Mouse (Mus musculus) lung, adult 18-20 months (tissue): ENCODE measurements around the gene Spred2.
"Not testable (repeated sequence)": the region's sequence is repeated elsewhere in the genome, so short reads cannot be mapped to it uniquely, and the experiment has no call there.

Experiments
- DNase-seq, 2 experiments: peaks; one replicate each; pipeline ENCODE4 v3.0.0; 2022; ENCODE audit warnings: mixed read lengths in 2 of 2

Spred2 gene

DNA sequence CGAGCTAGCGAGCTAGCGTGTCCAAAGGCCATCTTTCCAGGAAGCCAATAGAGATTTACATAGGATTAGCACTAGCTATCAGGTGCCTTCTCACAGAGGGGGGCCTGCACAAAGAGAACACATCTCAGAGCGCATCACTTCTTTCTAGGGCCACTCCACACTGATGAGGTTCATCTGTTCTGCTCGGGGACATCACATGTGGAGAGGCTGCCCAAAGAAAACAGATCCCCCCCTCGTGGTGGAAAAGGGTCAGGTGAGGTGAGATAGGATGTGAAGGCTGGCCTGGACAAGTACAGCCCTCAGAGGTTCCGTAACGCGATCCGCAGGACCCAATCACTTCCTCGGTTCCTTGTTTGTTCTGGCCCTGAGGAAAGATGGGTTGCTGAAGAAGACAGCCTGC lies 101.7 kb downstream of the Spred2 start:
- peak in 1 of 2 experiments; percentile 25 for DNase-seq

DNA sequence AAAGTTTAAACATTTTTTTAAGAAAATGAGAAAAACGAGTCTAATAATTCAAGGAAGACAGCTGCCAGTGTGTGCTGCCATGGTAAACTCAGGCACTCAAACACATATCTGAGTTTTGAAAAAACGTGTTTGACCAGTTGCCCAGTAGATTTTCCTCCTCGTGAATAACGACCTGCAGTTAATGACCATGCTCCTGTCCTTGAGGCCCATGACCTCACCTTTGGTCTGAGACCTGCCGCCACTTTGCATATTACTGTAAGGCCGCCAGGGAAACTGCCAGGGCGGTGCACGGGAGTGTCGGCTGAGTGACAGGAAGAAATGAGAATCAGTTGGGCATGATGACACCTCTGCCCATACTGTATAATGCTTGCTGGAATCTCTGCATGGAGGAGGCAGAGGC lies 103.5 kb downstream of the Spred2 start:
- no peak for DNase-seq

DNA sequence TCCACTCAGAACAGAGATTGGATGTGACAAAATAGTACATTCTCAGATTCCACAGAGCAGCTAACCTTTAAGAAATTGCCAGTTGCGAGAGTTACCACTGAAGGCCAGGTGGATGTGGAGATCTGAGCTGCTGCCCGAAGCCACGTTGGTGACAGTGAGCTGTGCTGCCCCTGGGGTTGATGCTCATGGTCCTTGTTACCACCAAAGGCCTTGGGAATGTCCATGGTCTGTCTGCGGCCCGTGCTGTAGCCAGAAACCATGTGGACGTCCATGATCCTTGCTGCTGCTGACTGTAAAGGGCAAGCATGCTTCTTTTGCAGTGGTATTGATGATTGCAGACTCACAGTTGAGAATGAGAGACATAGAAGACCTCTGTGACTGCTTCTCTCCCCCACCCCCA lies 104.2 kb downstream of the Spred2 start:
- DNase-seq, result no peak

DNA sequence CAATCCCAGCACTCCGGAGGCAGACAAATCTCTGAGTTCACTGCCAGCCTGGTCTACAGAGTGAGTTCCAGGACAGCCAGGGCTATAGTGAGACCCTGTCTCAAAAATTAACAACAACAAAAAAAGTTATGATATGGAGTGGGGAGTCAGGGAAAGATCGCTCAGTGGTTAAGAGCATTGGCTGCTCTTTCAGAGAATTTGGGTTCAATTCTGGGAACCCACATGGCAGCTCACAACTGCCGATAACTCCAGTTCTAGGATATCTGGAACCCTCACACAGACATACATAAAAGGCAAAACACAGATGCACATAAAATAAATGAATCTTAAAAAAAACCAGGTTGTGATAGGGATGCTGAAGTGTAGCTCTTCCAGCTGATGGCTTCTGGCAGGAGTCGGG lies 104.8 kb downstream of the Spred2 start:
- no peak for DNase-seq

DNA sequence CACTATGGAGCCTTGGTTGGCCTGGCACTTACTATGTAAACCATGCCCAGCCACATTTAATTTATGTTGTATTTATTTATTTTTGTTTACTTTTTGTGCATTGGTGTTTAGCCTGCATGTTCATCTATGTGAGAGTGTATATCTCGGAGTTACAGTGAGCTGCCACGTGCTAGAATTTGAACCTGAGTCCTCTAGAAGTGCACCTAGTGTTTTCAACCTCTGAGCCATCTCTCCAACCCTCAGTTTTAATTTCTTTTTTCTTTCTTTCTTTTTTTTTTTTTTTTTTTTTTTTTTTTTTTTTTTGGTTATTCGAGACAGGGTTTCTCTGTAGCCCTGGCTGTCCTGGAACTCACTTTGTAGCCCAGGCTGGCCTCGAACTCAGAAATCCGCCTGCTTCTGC lies 106.8 kb downstream of the Spred2 start:
- not testable (repeated sequence) for DNase-seq

DNA sequence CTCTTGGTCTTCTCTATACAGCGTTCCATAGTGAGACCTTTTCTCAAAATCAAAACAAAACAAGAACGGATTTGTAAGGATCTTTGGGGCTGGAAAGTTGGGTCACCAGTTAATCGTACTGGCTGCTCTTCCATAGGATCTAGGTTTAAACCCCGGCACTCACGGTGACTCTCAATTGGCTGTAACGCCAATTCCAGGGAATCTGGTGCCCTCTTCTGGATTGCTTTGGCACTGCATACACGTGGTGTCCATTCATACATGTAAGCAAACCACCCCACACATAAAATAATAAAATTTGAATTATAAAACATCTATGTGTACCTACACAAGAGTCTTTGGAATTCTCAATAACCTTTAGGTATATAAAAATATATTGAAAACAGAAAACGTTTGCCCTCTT lies 107.4 kb downstream of the Spred2 start:
- peak; percentile 18 to 29 for DNase-seq

DNA sequence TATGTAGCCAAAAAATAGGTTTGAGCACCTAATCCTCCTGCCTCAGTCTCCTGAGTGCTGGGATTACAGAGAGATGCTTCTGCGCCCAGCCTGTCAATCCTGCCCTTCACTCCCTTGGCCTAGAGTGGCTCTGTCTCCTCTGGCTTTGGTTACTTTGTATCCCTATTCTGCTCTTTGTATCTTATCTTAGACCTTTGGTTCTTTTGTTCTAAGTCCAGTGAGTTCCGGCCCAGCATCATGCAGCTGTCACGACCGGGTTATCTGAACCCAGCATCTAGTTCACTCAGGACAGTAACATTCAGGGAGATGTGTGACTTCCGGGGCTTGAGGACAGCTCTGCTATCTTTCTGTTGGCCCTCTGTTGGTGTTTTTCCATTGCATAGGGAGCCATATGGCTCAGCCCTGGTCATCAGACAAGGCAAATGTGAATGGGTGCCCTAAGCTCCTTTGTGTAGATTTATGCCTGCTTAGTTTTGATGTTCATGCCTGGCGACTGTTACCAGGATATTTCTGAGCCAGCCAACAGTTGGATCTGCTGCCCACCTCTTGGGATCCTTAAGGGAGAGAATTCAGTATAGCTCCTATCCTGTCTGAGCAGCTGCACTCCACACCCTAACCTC lies 109.5 kb downstream of the Spred2 start:
- DNase-seq, result no peak

DNA sequence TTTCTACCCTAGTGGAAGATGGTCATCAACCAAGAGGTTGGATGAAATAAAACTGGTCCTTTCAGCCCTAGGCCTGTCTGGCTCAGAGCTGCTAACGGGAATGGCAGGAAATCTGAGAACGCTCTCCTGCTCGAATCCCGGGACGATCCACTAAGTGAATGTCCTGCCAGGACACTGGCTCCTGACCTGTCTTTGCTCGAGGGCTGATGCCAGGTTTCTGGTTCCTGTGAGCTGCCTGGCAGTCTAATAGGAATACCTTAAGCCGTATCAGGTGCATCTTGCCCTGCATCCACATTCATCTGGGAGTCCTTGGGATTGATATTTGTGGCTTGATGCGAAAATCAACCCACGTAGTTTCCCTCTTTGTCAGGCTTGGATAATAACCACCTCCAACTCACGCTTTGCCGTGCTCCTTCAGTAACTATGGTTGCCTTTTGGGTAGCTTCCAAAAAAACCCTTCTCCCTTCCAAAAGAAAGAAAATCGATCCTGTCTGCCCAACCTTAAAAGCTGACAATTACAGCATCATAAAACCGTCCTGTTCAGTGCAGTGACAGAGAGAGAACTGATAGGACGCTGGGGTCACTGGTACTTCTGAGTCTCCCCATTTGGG lies 110.3 kb downstream of the Spred2 start:
- DNase-seq, result no peak

DNA sequence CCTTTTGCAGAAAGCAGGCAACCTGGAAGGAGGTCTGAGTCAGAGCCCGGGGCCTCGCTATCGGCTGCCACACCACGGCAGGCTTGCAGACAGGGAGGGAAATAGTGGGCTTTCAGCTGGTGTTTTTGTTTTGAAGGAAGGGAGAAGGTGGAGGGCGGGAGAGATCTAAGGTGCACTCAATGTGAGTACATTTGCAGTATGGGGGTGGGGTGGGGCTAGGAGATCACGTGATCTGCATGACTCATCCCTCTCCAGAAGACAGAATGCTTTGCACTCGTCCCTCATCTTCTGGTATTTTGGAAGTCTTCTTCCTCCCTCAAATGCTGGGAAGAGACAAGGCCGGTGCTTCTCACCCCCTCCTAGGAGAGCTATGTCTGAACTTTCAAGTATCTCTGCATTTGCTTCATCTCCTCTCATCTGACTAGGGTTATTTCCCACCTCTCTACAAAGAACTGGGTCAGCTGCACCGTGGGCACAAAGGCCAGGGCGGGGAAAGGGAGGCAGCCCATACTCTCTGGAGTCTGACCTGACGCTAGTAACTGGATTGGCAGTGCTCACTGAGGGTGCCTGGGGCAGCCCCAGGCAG lies 111.3 kb downstream of the Spred2 start:
- no peak for DNase-seq

DNA sequence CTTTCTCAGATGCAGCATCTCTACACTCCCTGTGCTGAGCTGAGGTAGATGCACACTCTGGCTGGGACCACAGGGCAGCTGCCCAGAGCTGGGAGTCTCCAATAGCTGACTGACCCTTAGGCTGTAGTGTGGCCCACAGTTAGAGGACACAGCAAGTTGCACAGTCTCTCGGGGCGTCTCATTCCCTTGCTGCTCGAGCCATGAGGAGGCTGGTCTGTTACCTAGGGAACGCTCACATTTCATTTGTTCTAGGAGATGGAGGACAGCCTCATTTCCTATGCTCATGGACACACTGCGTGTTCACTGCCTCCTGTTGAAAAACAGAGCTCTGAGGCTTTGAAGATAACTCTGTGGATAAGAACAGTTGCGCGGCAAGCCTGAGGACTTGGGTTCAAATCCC lies 111.8 kb downstream of the Spred2 start:
- DNase-seq, result no peak

DNA sequence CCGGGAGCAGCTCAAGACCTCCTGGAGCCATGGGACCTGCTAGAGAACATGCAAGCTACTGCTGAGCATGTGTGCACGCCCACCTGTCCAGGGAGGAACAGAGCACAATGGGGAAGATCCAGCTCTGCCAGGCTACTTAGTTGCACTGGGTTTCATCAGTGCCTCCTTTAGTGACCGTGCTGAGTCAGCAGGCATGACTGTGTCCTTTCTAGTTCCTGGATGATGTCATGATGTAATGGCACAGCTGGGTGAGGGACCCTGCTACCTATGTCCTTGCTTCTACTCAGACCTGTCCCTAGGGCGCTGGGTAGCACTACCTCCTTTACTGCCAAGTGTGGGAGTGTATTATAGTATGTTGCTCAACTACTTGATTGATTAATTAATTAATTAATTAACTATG lies 113.6 kb downstream of the Spred2 start:
- no peak for DNase-seq

DNA sequence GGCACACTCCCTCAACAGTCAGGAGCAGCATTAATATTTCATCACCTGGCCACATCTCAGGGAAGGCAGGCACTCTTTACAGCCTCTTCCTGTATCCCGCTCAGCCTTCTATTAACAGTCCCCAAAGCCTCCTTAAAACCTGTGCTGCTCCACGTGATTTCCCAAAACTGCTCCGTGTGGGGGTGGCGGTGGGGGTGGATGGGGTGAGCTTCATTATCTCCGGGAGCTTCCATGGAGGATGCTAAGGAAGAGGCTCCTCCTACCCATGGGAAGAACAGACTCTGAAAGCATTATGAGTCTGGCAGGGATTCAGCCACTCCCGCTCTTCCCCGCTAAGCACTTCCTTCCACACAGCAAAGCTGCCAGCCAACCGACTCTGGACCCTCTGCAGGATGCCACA lies 114.5 kb downstream of the Spred2 start:
- DNase-seq, result no peak

DNA sequence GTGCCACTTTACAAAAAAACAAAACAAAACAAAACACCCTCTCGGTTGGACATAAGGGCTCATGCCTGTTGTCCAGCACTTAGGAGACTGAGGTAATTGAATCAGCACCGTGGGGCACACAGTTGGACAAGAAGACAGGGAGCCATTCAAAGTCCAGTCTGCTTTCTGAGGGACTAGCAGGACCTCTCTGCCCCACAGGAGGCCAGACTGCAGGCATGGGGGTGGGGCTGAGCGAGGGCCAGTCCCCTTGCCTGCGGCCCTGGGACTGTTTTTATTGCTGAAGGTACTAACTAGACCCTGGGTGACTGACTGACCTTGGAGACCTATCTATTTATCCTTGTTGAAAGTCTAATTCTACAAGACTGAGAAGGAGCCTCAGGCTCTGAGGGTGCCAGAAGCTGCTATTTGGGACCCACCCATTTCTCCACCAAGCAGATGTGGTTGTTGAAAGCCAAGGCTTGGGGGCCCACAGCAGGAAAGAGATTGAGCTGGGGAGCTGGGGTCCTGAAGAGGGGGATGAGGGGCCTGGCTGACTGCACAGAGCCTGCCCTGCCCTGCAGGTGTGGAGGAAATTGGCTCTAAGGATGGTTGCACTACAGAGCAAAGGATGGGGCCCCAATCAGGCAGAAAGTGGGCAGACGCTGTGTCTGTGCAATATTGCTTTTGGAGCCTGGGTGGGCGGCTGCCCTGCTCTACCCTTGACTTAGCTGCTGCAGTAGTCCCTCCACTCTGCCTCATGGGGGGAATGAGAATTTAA lies 117.2 kb downstream of the Spred2 start:
- DNase-seq, result no peak

DNA sequence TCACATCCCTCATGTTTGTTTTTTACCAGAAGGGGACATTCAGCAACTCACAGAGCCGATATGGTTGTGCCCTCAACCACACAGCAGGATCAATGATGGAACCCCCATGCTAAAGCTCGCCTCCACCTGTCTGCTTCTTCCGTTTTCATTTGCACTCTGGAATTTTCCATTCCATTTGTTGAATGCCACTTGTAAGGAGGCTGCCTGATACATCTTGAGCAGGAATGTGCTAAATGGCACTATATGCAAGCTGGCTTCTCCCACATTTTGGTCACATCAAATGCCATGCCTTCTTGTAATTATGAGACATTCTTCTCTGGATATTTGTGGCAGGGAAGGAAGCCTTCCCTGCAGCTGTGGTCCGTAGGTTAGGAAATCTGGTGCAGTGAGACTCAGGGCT lies 117.9 kb downstream of the Spred2 start:
- DNase-seq, result no peak

DNA sequence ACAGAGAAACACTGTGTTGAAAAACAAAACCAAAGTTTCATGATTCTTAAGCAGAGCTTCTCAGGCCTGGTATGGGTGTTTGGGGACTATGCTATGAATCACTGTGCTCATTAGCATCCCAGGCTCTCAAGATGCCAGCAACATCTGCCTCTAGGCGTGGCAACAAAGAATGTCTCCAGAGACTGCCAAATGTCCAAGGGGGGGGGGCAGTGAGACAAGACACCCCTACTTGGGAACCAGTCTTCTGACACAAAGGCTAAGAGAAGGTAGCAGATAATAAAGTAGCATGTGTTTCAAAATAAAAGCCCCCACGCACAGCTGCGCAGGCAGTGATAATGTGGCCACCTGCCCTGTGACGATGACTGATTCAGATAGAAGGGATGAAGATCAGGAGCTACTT lies 119.1 kb downstream of the Spred2 start:
- DNase-seq, result no peak

DNA sequence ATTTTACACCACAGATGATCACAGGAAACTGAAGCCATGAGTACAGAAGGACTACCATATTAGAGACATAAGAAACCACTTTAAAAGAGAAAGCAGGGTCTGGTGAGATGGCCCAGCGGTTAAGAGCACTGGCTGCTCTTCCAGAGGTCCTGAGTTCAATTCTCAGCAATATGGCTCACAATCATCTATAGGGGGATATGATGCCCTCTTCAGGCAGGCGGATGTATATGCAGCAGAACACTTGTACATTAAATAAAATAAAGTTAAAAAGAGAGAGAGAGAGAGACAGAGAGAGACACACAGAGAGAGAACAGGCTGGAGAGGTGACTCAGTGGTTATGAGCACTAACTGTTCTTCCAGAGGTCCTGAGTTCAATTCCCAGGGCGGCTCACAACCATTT lies 121.4 kb downstream of the Spred2 start:
- DNase-seq, result no peak

DNA sequence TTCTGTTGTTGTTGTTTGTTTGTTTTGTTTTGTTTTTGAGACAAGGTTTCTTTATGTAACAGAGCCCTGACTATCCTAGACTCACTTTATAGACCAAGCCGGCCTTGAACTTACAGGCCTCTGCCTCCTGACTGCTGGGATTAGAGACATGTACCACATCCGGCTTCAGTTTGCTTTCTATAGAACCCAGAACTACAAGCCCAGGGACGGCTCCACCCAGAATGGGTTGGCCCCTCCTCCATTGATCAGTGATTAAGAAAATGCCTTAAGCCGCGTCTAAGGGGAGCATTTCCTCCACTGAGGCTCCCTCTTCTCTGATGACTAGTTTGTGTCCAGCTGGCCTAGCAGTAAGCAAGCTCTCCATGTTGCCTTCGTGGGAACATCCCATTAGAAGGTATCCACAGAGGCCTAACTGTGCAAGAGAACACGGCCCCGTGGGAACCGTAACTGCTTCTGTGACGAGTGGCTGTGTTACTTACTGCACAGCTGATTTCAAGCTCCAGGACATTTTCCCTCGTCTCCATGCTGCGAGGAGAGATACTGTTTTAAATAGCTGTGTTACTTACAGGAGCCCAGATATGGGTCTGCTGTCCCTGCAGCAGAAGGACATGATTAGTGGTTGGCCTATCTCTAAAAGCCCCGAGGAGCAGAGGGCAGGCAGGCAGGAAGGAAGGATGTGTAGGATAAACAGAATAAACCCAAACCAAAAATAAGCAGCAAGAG lies 128.8 kb downstream of the Spred2 start:
- DNase-seq, result no peak

DNA sequence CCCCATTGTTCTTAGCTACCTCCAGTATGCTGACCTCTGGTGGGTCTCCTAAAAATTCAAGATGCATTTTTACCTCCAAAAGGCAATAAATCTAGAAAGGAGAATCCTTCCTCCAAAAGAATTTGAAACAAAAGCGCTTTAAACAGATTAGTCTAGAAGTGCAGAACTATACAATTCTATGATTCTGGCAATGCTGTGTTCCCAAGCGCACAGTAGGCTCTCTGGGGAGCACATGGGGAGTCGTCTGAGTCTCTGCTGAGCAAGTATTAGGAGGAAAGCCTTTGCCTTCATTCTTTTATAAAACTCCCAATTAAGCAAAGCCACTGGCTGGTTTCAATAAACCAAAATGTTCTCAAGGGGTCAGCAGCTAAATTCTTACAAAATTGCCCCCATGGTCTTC lies 129.8 kb downstream of the Spred2 start:
- DNase-seq, result no peak

DNA sequence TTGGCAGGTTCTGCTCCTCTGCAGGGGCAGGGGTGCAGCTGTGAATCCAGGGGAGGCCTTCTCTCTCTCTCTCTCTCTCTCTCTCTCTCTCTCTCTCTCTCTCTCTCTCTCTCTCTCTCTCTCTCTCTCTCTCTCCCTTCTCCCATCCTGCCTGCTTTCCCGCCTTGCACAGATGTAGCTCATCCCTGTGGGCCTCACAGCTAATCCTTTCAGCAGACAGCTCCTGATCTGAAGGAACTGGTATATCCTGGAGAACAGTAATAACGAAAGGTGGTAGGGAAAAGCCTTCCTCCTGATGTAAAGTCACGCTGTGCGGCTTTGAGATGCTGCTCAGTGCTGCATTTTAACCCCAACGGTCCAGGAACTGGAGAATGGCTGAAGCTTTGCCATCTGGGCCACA lies 130.4 kb downstream of the Spred2 start:
- DNase-seq, result no peak

DNA sequence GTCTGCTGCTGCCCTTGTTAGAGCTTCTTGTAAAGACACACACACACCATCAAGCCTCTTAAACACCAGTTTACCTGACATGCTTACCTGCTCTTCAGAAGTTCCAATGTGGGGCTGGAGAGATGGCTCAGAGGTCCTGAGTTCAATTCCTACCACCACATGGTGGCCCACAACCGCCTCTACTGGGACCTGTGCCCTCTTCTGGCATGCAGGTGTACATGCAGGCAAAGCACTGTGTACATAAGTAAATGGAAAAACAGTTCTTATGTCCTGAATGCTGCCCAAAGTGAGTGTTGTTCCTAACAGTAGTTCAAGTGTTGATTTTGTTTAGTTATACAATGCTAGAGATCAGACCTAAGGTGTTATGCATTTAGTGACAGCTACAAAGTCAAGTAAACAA lies 132.0 kb downstream of the Spred2 start:
- DNase-seq, result no peak

DNA sequence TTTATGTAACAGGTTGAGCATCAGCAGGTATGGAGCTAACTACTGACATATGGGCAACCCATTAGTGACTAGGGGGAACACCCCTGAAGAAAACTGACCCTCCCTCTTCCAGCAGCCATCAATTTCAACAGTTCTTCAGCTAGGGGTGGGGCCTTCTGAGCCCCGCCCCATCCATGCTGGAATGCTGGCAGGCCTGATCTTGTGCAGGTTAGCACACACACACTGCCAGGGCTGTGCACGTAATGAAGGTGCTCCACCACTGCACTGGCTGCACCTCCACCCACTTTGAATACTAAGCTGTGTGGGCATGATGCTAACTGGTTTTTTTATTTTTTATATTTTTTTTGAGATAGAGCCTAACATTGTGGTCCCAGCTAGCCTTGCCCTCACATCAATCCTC lies 133.3 kb downstream of the Spred2 start:
- no peak for DNase-seq

DNA sequence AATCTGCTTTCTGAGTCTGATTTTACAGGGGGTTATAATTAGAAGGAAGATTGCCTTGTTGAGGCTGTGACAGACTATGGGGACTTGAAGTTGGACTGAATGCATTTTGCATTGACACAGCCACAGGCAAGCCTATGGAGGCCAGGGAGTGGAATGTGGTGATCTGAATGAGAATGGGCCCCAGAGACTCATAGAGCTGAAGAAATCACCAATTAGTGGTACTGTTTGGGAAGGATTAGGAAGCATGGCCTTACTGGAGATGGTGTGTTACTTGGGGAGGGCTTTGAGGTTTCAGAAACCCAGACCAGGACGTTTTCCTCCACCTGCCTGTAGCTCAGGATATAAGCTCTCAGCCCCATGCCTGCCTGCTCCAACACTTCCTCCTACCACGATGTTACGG lies 135.6 kb downstream of the Spred2 start:
- DNase-seq, result no peak

DNA sequence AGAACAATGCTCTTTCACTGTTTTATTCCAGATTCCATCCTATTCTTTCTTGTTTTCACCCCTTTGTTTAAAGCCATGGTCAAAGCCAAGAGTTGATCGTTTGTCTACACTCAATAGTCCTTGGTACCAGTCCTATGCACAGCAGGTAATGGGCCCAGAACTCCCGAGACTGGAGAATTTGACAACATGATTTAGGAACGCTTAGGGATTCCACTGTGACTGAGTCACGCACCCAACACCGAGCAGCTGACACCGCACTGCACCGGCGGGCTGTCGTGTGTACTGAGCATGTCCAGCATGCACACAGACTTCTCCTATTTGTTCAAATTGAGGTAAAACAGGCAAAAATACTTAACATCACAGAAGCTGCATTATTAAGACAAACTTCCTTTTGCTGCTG lies 138.6 kb downstream of the Spred2 start:
- DNase-seq, result not testable (repeated sequence)
